Mouse (Mus musculus): ENCODE results near the gene Ascl1. TPM values are rescaled to one million over a fixed set of nuclear protein-coding genes. Genes with fewer than 3 reads are reported as not detected.

Gene Ascl1
- polyA plus RNA-seq, 1 experiment from 2014 or later = 15.1 TPM

DNA sequence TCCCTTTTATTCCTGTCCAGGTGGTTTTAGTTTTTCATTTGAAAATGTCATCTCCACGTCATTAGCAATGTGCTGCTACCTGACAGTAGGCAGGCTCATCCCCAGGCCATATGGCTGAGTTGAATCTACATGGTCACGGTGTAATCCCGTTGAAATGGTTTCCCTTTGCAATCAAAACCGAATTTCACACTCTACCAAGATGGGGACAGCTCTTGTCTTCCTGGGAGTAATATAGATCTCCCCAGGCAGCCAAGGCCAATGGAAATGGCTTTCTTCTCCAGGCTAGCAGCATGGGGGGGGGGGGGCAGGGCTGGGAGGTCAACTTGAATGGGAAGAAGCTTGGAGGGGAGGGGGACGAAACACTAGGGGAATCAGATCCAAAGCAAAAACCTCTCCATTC is 15.6 kb downstream of the Ascl1 start:
- WGBS = 29% methylated on average over 5 of the region's 5 CpGs
- no peak for ATAC-seq (ENCODE audit: low FRiP score)

DNA sequence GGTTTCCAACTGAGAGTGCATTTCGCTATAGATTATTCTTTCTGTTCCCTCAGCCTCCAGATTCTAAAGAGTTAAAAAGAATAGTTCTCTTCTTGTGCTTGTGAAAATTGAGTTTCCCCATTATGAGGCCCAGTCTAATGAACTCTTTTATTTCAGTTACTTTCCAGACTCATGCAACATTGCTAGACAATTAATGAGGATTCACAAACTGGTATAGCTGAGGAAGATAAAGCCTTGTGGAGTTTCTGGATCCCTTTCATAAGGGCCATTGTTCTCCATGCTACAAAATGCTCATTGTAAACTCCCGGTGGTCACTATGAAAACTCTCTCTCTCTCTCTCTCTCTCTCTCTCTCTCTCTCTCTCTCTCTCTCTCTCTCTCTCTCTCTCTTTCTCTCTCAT is 18.5 kb downstream of the Ascl1 start:
- H3K9me3 ChIP-seq = no peaks in the 10 kb centered on the region
- 0 out of 2 replicates have a peak, but pooled peaks cover 11% of the 10 kb centered on the region for H3K4me1 ChIP-seq (replicated peaks)
- no peak for ATAC-seq (ENCODE audit: low FRiP score)
- no peak overlapping the region for H3K9ac ChIP-seq
- no peak overlapping the region for H3K4me3 ChIP-seq
- H3K4me2 ChIP-seq = no peak overlapping the region
- H3K27me3 ChIP-seq = no peaks in the 10 kb centered on the region
- H3K36me3 ChIP-seq = no peaks in the 10 kb centered on the region; the same call in 1 of the 2 replicates
- H3K27ac ChIP-seq = no peak overlapping the region
- WGBS = 36% methylated on average over 2 of the region's 2 CpGs

More for the DNA sequence above, 15.6 kb downstream of the Ascl1 start:
- no peak overlapping the region for H3K9ac ChIP-seq
- no peaks in the 10 kb centered on the region for H3K9me3 ChIP-seq
- H3K4me1 ChIP-seq (replicated peaks) = 0 out of 2 replicates have a peak, but pooled peaks cover 11% of the 10 kb centered on the region
- no peak overlapping the region for H3K4me3 ChIP-seq
- 0 out of 2 replicates have a peak, but pooled peaks cover 7% of the 10 kb centered on the region for H3K27me3 ChIP-seq
- H3K4me2 ChIP-seq = no peak overlapping the region
- no peak overlapping the region for H3K27ac ChIP-seq
- H3K36me3 ChIP-seq = no peaks in the 10 kb centered on the region; the same call in 1 of the 2 replicates

DNA sequence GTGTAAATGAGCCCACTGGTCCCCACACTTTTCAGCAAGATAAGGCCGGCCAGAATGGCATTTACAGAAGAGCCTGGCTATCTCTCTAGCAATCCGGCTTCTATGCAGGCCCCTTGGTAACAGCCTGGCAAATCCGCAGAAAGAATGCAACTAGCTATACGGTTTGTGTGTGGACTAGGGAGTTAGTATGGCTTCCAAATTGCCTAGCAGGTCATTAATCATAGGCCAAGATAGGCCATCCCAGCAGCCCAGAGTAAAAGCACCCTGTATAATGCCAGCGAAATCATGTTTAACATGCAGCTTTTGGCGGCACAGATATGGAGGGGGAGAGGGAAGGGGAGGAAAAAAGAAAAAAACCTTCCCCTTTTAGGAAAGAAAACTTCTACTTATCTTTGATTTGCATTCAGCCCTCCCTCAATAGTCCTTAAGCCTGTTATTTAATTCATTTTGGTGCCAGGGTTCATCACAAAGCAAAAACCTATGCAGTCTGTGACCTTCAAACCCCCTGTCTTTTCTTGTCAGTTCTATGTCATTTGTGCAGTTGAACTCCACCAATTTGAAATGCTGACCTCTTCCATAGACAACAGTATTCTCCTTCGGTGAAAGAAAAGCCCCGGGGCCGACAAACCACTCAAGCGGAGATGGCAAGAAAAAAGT is 19.9 kb downstream of the Ascl1 start:
- H3K4me3 ChIP-seq = no peak overlapping the region
- H3K36me3 ChIP-seq = no peaks in the 10 kb centered on the region
- WGBS = 17% methylated on average over 10 of the region's 10 CpGs
- H3K4me1 ChIP-seq (replicated peaks) = 0 out of 2 replicates have a peak, but pooled peaks cover 11% of the 10 kb centered on the region
- no peak overlapping the region for H3K4me2 ChIP-seq
- no peaks in the 10 kb centered on the region for H3K9me3 ChIP-seq
- peak; percentile 59; the same call in 1 of the 2 replicates for ATAC-seq (ENCODE audit: low FRiP score)
- no peaks in the 10 kb centered on the region for H3K27me3 ChIP-seq
- H3K27ac ChIP-seq = no peak overlapping the region
- H3K9ac ChIP-seq = no peak overlapping the region

DNA sequence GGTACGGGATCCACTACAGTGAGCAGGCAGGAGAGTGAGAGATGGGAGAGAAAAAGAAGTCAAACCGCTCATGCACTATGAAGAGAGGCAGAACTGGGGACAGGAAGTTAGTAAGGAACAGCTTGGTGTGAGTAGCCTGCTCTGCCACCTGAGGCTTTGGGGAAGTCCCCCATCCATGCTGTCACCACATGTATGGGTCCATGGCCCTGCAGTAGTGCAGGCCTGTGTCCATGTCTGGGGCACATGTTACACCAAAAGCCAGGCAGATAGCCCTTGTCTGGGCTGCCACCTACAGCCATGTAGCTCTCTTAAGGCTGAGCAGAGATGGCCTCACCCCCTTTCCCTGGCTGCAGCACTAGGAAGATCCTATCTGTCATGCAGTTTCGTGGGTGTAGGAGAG is 42.7 kb downstream of the Ascl1 start:
- Histone ChIP-seq H3K4me2 (no peak overlapping the region), H3K36me3 (no peaks in the 10 kb centered on the region), H3K4me1 (replicated peaks) (peaks cover 21% of the 10 kb centered on the region), H3K27me3 (no peaks in the 10 kb centered on the region), H3K4me3 (no peak overlapping the region), H3K9me3 (no peaks in the 10 kb centered on the region), H3K27ac (no peak overlapping the region), H3K9ac (no peak overlapping the region)
- ATAC-seq (ENCODE audit: low FRiP score) = no peak
- 85% methylated on average over 3 of the region's 3 CpGs for WGBS

- peaks cover 21% of the 10 kb centered on the region for H3K4me1 ChIP-seq (replicated peaks)
- WGBS = 48% methylated on average over 6 of the region's 6 CpGs
- H3K9me3 ChIP-seq = no peaks in the 10 kb centered on the region
- H3K36me3 ChIP-seq = no peaks in the 10 kb centered on the region
- H3K9ac ChIP-seq = no peak overlapping the region
- H3K4me3 ChIP-seq = no peak overlapping the region
- H3K27ac ChIP-seq = no peak overlapping the region
- no peak overlapping the region for H3K4me2 ChIP-seq
- no peaks in the 10 kb centered on the region for H3K27me3 ChIP-seq
- no peak for ATAC-seq (ENCODE audit: low FRiP score)
Measured at GRCm38 (mm10) chr10:87449368-87449767, 44.1 kb downstream of the Ascl1 start.

DNA sequence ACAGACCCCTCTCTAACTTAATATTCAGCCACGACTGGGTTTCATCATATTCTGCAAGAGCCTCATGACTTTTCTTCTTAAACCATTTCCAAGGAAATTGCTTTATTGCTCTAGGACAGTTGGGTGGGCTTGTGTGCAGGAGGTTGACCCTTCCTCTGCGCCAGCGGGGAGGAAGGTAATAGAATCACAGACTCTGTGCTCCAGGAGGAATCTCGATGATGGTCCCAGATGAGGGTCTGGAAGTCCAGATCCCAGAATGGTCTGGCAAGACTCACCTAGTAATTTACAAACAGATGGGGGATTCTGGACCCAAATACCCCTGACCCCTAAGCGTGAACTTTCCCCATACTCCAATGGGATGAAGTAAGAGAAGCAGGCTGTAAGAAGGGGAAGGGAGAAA is 45.2 kb downstream of the Ascl1 start:
- peak overlapping the region; percentile 42 for H3K4me2 ChIP-seq
- H3K27ac ChIP-seq = peak overlapping the region; percentile 44; the same call in 1 of the 2 replicates
- WGBS = 14% methylated on average over 5 of the region's 5 CpGs
- peaks cover 21% of the 10 kb centered on the region for H3K4me1 ChIP-seq (replicated peaks)
- no peaks in the 10 kb centered on the region for H3K36me3 ChIP-seq
- H3K9ac ChIP-seq = no peak overlapping the region
- H3K27me3 ChIP-seq = no peaks in the 10 kb centered on the region
- ATAC-seq (ENCODE audit: low FRiP score) = no peak
- H3K9me3 ChIP-seq = no peaks in the 10 kb centered on the region
- H3K4me3 ChIP-seq = no peak overlapping the region

DNA sequence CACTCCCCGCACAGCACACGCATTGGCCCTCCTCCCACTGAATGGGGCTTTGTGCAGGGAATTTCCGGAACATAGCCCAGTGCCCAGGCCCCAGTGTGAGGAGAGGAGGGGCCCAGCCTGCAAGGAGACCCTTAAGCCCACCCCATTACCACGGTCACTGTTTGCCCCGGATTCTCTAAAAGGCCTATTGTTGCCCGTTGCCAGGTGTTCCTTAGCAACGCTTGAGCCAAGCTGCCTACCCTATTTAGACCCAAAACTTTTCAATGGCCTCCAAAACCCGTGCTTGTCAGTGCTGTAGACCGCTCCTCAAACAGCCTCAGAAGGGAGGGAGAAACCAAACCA is 45.7 kb downstream of the Ascl1 start:
- WGBS = 1% methylated on average over 9 of the region's 9 CpGs
- peak overlapping the region; percentile 44; the same call in 1 of the 2 replicates for H3K27ac ChIP-seq
- H3K27me3 ChIP-seq = no peaks in the 10 kb centered on the region
- H3K4me1 ChIP-seq (replicated peaks) = peaks cover 21% of the 10 kb centered on the region
- H3K4me2 ChIP-seq = peak overlapping the region; percentile 42
- H3K36me3 ChIP-seq = no peaks in the 10 kb centered on the region
- H3K9ac ChIP-seq = no peak overlapping the region
- peak; percentile 97 for ATAC-seq (ENCODE audit: low FRiP score)
- H3K9me3 ChIP-seq = no peaks in the 10 kb centered on the region
- no peak overlapping the region for H3K4me3 ChIP-seq

DNA sequence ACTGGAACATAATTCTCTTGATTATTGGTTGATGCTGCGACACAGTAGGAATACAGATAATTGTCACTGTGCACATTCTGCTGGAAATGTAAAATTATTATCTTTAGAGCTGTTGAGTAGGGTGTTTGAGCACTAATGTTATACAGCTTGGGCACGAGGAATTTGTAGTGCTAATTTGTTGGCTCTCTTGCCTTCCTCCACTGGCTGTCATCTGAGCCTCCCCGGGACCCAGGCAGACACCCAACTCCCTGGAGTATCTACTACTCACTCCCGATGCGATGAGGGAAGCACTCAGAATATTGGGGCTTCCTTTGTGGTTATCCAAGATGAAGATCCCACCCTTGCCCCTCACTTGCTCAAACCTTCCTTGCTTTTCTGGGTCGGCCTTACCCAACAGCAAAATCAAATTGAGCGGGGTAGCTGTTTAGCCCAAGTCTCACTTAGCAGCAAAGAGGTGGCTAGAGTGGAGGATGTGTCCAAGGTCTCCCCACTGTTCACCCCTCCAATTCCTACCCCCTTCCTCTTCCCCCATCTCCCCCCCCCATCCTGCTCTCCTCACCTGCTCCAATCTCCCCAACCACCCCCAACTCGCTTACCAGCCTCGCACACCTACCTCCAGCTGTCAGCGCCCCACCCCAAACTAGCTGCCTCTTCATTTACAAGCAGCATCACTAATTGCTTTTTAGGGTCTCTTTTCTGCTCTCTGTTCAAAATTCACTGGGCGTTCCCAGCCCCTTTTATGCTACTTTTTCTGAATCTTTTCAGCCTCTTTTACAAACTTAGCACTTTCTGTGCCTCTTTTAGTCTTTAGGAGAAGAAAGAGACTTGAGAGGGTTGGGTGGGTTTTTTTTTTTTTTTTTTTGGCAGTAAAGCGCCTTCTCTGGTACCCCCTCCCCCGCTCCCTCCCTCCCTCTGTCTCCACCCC is 46.4 kb downstream of the Ascl1 start:
- Histone ChIP-seq H3K4me2 (peak overlapping the region; percentile 42), H3K27me3 (no peaks in the 10 kb centered on the region), H3K36me3 (no peaks in the 10 kb centered on the region), H3K27ac (peak overlapping the region; percentile 58), H3K4me3 (no peak overlapping the region), H3K9me3 (no peaks in the 10 kb centered on the region), H3K4me1 (replicated peaks) (peaks cover 21% of the 10 kb centered on the region), H3K9ac (no peak overlapping the region)
- 15% methylated on average over 13 of the region's 13 CpGs for WGBS
- peak; percentile 62 for ATAC-seq (ENCODE audit: low FRiP score)

DNA sequence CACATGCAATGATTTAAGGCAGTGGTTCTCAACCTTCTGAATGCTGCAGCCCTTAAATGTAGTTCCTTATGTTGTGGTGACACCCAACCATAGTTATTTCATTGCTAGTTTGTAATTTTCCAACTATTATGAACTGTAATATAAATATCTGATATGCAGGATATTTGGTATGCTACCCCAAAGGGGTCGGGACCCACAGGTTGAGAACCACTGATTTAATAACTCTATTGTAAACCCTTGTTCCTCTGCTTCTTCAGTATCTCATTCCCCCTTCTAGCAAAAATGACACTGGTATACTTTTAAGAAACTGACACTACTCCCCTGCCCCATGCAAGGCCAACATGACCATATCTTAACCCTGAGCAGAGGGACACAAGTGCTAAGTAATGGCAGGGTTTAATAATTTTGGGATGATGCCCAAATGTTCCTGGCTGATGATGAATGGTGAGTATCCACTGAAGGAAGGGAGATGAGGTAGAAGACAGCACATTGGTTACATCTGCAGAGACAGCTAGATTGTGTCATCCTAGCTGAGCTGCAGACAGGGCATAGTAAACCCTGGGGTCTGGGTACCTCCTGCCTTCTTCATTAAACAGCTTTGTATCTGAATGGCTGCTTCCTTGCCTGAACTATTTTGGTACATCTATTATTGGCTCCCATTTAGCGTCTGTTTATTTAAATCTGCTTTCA is 47.2 kb downstream of the Ascl1 start:
- no peak overlapping the region for H3K9ac ChIP-seq
- H3K36me3 ChIP-seq = no peaks in the 10 kb centered on the region
- H3K4me2 ChIP-seq = no peak overlapping the region
- H3K4me3 ChIP-seq = no peak overlapping the region
- H3K9me3 ChIP-seq = no peaks in the 10 kb centered on the region
- H3K4me1 ChIP-seq (replicated peaks) = peaks cover 21% of the 10 kb centered on the region
- no peaks in the 10 kb centered on the region for H3K27me3 ChIP-seq
- 0 out of 2 replicates have a peak, but pooled peaks have one; percentile 17 for ATAC-seq (ENCODE audit: low FRiP score)
- H3K27ac ChIP-seq = no peak overlapping the region
- 67% methylated on average over 2 of the region's 2 CpGs for WGBS

Other genes starting within 250 kb of the Ascl1 start
- not detected in 2 replicates for gene Pah, start 28.1 kb upstream of the Ascl1 start, polyA plus RNA-seq (2015; fragmentation: Nextera tagmentation; extraction: Ambion mirVana)